Mouse (Mus musculus): Measurements from ENCODE around the gene Ccdc93.

GRCm38 (mm10) chr1:121479403-121479802 is 48.6 kb downstream of the Ccdc93 start:
- TF ChIP-seq CTCF (IDR thresholded peaks at IDR 0.05; ENCODE audit: borderline replicate concordance, insufficient read depth, low read length) (no peak), POLR2A (IDR thresholded peaks at IDR 0.05; ENCODE audit: low read depth, low read length) (no peak)
